Mouse (Mus musculus) liver, postnatal 0 days (tissue): ENCODE results near the gene Trim2.

ENCODE experiments used
- CTCF ChIP-seq: sonication (generic); IDR thresholded peaks from 2 replicates; pipeline ENCODE4 v1.5.1; 2016; ENCODE audit warnings: antibody characterized with exemption, low read depth
- EP300 ChIP-seq: IDR thresholded peaks from 2 replicates; pipeline ENCODE4 v1.6.1; 2016; ENCODE audit warnings: antibody characterized with exemption, low read depth, mild to moderate bottlenecking

- TF ChIP-seq CTCF (no peak), EP300 (no peak)
These were observed 761 bp downstream of the Trim2 start for GRCm38 (mm10) chr3:84305722-84306510.
